Mouse (Mus musculus) heart, embryonic 16.5 days (tissue): Measurements from ENCODE around the gene Glis1. TPM values are rescaled to one million over a fixed set of nuclear protein-coding genes. Genes with fewer than 3 reads are reported as not detected.

Experiments used
- ATAC-seq: fragments of 200-750 bp; cut with Nextera tagmentation; replicated peaks from 2 replicates; pipeline ENCODE4 v1.8.0; 2017; ENCODE audit warnings: moderate number of reproducible peaks; ENCODE audit not compliant: insufficient read depth, low FRiP score; ENCODE audit errors: extremely low read depth
- H3K27ac ChIP-seq: fragments of 300-500 bp; sonication (generic); 2 replicates; pipeline ENCODE4 v1.5.1; 2014; ENCODE audit warnings: mild to moderate bottlenecking, low read length, control low read depth, moderate library complexity
- H3K27me3 ChIP-seq: fragments of 300-500 bp; sonication (generic); 2 replicates; pipeline ENCODE4 v1.6.1; 2014; ENCODE audit warnings: low read length, mixed read lengths; ENCODE audit not compliant: control insufficient read depth, insufficient read depth
- H3K36me3 ChIP-seq: fragments of 300-500 bp; sonication (generic); 2 replicates; pipeline ENCODE4 v1.6.1; 2014; ENCODE audit not compliant: control insufficient read depth, insufficient read depth
- H3K4me1 ChIP-seq: fragments of 300-500 bp; sonication (generic); 2 replicates; pipeline ENCODE4 v1.6.1; 2014; ENCODE audit warnings: low read length, mixed read lengths; ENCODE audit not compliant: control insufficient read depth, insufficient read depth
- H3K4me2 ChIP-seq: fragments of 300-500 bp; sonication (generic); 2 replicates; pipeline ENCODE4 v1.6.1; 2014; ENCODE audit warnings: low read depth, mild to moderate bottlenecking, control low read depth, low read length
- H3K4me3 ChIP-seq: fragments of 300-500 bp; sonication (generic); 2 replicates; pipeline ENCODE4 v1.5.1; 2014; ENCODE audit warnings: mild to moderate bottlenecking, control low read depth, low read length
- H3K9ac ChIP-seq: fragments of 300-500 bp; sonication (generic); 2 replicates; pipeline ENCODE4 v1.6.1; 2014; ENCODE audit warnings: low read length, control low read depth
- H3K9me3 ChIP-seq: fragments of 300-500 bp; sonication (generic); replicated peaks from 2 replicates; pipeline ENCODE4 v1.6.1; 2016; ENCODE audit warnings: low read length; ENCODE audit not compliant: control insufficient read depth
- WGBS: fragments of 180-500 bp; shearing (Covaris S2); extraction: QIAGEN DNeasy Blood & Tissue Kit; methylation state at CpG from one replicate; pipeline ENCODE4 v1.1.7; 2014; 5-methylcytosine and 5-hydroxymethylcytosine counted together
- polyA plus RNA-seq: library from polyadenylated mRNA; unstranded; fragments of >200 nt; fragmentation: Nextera tagmentation; extraction: Ambion mirVana; gene quantifications from 2 replicates; pipeline ENCODE4 v1.2.1, GENCODE M21; 2015

Gene Glis1
- polyA plus RNA-seq, 1 experiment from 2014 or later = 0.16 TPM

DNA sequence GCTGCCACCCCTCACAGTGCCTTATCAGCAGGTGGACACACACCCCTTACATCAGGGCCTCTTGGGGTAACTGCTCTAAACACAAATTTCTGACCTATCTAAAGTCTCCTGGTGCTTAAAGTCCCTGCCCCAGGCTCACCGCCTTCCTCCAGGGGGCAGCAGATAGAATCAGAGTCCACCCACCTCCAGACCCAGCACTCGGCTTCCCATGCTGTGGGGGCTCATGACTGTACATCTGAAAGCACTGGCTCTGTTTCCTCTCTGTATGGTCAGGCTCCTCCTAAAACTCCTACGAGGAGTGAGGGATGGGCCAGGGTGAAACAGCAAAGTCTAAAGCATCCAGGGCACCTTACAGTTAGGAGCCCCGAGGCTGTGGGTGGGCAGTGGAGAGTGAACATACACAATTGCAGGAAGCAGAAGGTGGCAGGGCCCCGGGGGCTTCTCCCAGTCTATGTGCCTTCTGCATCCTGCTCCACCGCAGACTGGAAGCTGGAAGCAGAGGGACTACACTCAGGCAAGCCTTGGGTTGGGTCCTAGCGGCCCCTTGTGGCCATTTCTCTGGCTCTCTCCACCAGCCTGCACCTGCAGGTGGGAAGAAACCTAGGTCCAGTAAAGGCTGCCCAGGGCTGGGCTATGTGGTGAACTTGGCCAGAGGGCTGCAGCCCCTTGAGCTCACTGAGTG is 218.3 kb downstream of the Glis1 start:
- Histone ChIP-seq H3K4me3 (no peak overlapping the region), H3K4me1 (no peaks in the 10 kb centered on the region; the same call in 1 of the 2 replicates), H3K27ac (no peak overlapping the region), H3K27me3 (peaks cover 8% of the 10 kb centered on the region), H3K9me3 (no peaks in the 10 kb centered on the region), H3K4me2 (no peak overlapping the region), H3K9ac (no peak overlapping the region), H3K36me3 (no peaks in the 10 kb centered on the region)
- 10% methylated on average over 7 of the region's 7 CpGs for WGBS
- ATAC-seq = peak; percentile 70; the same call in 1 of the 2 replicates

- Histone ChIP-seq H3K4me3 (no peak overlapping the region), H3K4me2 (no peak overlapping the region), H3K9ac (no peak overlapping the region), H3K36me3 (no peaks in the 10 kb centered on the region), H3K4me1 (no peaks in the 10 kb centered on the region; the same call in 1 of the 2 replicates), H3K9me3 (no peaks in the 10 kb centered on the region), H3K27me3 (peaks cover 8% of the 10 kb centered on the region), H3K27ac (no peak overlapping the region)
- no peak for ATAC-seq
- 57% methylated on average over 5 of the region's 5 CpGs for WGBS
These were observed 218.9 kb downstream of the Glis1 start for GRCm38 (mm10) chr4:107653280-107653643.

DNA sequence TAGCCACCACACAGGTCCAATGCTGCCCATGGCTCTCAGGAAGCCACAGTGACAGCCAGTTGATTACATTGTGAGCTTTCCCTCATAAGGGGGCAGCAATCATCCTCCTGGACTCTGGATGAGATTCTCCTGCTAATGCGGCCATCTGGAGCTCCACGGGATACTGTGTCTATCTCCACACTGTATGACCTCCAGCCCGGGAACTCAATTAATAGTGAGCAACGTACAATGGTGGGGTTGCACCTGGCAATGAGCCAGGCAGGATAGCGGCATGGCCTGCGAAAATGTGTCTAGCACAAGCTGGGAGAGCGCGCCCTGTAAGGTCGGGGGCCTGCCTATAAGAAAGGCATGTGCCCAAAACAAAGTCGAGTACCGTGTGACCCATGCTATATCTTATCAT is 226.3 kb downstream of the Glis1 start:
- no peak overlapping the region for H3K4me2 ChIP-seq
- H3K9ac ChIP-seq = no peak overlapping the region
- no peak for ATAC-seq
- no peak overlapping the region for H3K27ac ChIP-seq
- no peaks in the 10 kb centered on the region for H3K27me3 ChIP-seq
- H3K9me3 ChIP-seq = no peaks in the 10 kb centered on the region
- no peaks in the 10 kb centered on the region for H3K4me1 ChIP-seq
- 83% methylated on average over 11 of the region's 11 CpGs for WGBS
- H3K4me3 ChIP-seq = no peak overlapping the region
- no peaks in the 10 kb centered on the region for H3K36me3 ChIP-seq

DNA sequence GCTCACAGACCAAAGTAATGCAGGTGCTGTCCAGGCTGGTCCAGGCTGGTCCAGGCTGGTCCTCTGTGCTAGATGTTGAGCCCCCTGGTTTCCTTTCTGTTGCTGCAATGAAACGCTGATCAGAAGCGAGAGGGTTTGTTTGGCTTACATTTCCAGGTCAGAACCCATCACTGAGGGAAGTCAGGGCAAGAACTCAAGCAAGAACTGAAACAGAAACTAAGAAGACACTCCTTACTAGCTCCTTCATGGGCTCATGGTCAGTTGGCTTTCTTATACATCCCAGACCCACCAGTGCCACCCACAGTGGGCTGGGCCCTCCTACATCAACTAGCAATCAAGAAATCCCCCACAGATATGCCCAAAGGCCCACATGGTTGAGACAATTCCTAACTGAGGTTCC is 234.1 kb downstream of the Glis1 start:
- no peaks in the 10 kb centered on the region for H3K36me3 ChIP-seq
- no peak for ATAC-seq
- no peak overlapping the region for H3K27ac ChIP-seq
- H3K4me3 ChIP-seq = no peak overlapping the region
- H3K9ac ChIP-seq = no peak overlapping the region
- no peak overlapping the region for H3K4me2 ChIP-seq
- 72% methylated on average over 2 of the region's 2 CpGs for whole genome bisulfite sequencing
- no peaks in the 10 kb centered on the region for H3K4me1 ChIP-seq
- peaks cover 18% of the 10 kb centered on the region for H3K27me3 ChIP-seq
- H3K9me3 ChIP-seq = no peaks in the 10 kb centered on the region

DNA sequence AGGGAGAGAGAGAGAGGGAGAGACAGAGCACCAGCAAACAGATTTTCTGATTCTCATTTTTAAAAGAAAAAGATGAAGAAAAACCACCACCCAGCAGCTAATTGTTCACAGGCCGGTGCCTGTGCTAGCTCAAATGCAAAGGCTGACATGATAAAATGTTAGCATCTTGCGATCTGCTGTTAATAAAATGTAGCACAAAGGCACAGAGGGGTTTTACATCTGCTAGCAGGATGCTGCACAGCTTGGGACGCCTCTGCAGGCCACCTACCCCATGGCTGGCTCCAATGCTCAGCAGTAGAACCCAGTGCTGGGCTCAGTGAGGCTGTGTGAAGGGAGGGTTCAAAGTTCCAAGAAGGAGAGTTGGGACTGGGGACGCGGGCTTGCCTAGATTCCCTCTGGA is 236.3 kb downstream of the Glis1 start:
- Histone ChIP-seq H3K4me2 (no peak overlapping the region), H3K4me3 (no peak overlapping the region), H3K27ac (no peak overlapping the region), H3K4me1 (0 out of 2 replicates have a peak, but pooled peaks cover 3% of the 10 kb centered on the region), H3K27me3 (peaks cover 20% of the 10 kb centered on the region), H3K9me3 (no peaks in the 10 kb centered on the region), H3K9ac (no peak overlapping the region), H3K36me3 (no peaks in the 10 kb centered on the region)
- 60% methylated on average over 5 of the region's 5 CpGs for WGBS
- ATAC-seq = no peak

GRCm38 (mm10) chr4:107673638-107674321 is 239.4 kb downstream of the Glis1 start:
- Histone ChIP-seq H3K4me3 (no peak overlapping the region), H3K4me1 (0 out of 2 replicates have a peak, but pooled peaks cover 3% of the 10 kb centered on the region), H3K4me2 (no peak overlapping the region), H3K27ac (no peak overlapping the region), H3K9ac (no peak overlapping the region), H3K36me3 (no peaks in the 10 kb centered on the region), H3K9me3 (no peaks in the 10 kb centered on the region), H3K27me3 (peaks cover 20% of the 10 kb centered on the region)
- WGBS = 20% methylated on average over 23 of the region's 23 CpGs
- peak; percentile 73; the same call in 1 of the 2 replicates for ATAC-seq

GRCm38 (mm10) chr4:107674322-107674644 is 239.9 kb downstream of the Glis1 start:
- Histone ChIP-seq H3K27ac (no peak overlapping the region), H3K9ac (no peak overlapping the region), H3K27me3 (peaks cover 20% of the 10 kb centered on the region), H3K4me2 (no peak overlapping the region), H3K4me1 (0 out of 2 replicates have a peak, but pooled peaks cover 3% of the 10 kb centered on the region), H3K4me3 (no peak overlapping the region), H3K36me3 (no peaks in the 10 kb centered on the region), H3K9me3 (no peaks in the 10 kb centered on the region)
- no peak for ATAC-seq
- WGBS = 29% methylated on average over 5 of the region's 5 CpGs

DNA sequence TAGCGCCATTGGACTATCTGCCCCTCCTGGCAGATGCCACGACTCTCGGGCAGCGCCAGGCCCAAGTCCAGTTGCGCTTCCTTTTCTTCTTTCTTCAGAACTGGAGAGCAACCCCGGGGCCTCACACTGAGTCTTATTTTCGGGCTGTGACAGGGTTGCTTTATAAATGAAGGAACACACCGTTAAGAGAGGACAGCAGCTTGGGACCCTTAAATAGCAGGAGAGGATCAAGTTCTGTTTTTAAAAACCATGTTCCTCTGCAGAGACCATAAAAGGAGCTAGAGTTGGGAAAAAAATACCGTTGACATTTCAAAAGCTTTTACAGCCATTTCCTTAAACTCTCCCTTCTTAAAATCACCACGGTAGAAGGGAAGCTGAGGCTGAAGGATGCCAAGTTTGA is 241.3 kb downstream of the Glis1 start:
- Histone ChIP-seq H3K9me3 (no peaks in the 10 kb centered on the region), H3K4me2 (no peak overlapping the region), H3K4me1 (0 out of 2 replicates have a peak, but pooled peaks cover 3% of the 10 kb centered on the region), H3K27ac (no peak overlapping the region), H3K36me3 (no peaks in the 10 kb centered on the region), H3K4me3 (no peak overlapping the region), H3K27me3 (peaks cover 20% of the 10 kb centered on the region), H3K9ac (no peak overlapping the region)
- no peak for ATAC-seq
- WGBS = 66% methylated on average over 10 of the region's 10 CpGs

GRCm38 (mm10) chr4:107680311-107681098 is 246.1 kb downstream of the Glis1 start:
- Histone ChIP-seq H3K36me3 (no peaks in the 10 kb centered on the region), H3K27ac (no peak overlapping the region), H3K27me3 (0 out of 2 replicates have a peak, but pooled peaks cover 3% of the 10 kb centered on the region), H3K9ac (no peak overlapping the region), H3K4me1 (no peaks in the 10 kb centered on the region), H3K4me2 (no peak overlapping the region), H3K9me3 (no peaks in the 10 kb centered on the region), H3K4me3 (no peak overlapping the region)
- no peak for ATAC-seq
- 35% methylated on average over 15 of the region's 15 CpGs for WGBS
